Comparison of ENCODE assay signal across 8 mouse cellular contexts in genomic region chr10:45473663-45474333, GRCm38 (mm10). TPM values are rescaled to one million over a fixed set of nuclear protein-coding genes. Genes with fewer than 3 reads are reported as not detected.
A peak's percentile ranks its signal among the peaks of the same experiment; 100 is the strongest.
DNase-seq lines count a peak whose midpoint lies in the region; ATAC-seq lines count a peak whose summit lies in the region.
"Had no signal": no experiment of that assay in that cellular context is flagged by ENCODE, and none has a peak within 500 bp of the region (broad histone marks: within the 10 kb centered on the region; RNA-seq: fewer than 3 reads in every experiment).

No protein-coding gene starts in this region.

- no peak for ATAC-seq in lung, embryonic 15.5 days (ENCODE audit: borderline replicate concordance, extremely low read depth, low FRiP score, low TSS enrichment)
- no peak for ATAC-seq in embryonic facial prominence, embryonic 15.5 days (ENCODE audit: insufficient number of reproducible peaks, low FRiP score, low TSS enrichment, low read depth)
- no peak for ATAC-seq in neural tube, embryonic 14.5 days (ENCODE audit: low read depth)

- intact Hi-C loops in left cerebral cortex, postnatal 25 days (cut with DNase I) = loop anchor here (5.0 to 10.0 kb wide), 2 partner anchors 946 to 1019 kb away; partner anchors contain the start of gene Prdm1

- no peak for DNase-seq in lung, postnatal 10 days
- DNase-seq in left cerebral cortex, postnatal 25 days (ENCODE audit: low spot score in 2 of 2) = peak; percentile 13 to 19
- DNase-seq in layer of hippocampus, postnatal 36 days = no peak
- DNase-seq in T-cell, adult 2 months (ENCODE audit: low spot score) = no peak

- H3K4me3 ChIP-seq in lung, embryonic 15.5 days = peak overlapping the region; percentile 21
- peak overlapping the region; percentile 17; the same call in 1 of the 2 replicates for H3K4me3 ChIP-seq in embryonic facial prominence, embryonic 15.5 days (replicated peaks)
- H3K4me3 ChIP-seq in neural tube, embryonic 14.5 days (ENCODE audit: low read depth, low read length) = peak overlapping the region; percentile 13; the same call in 1 of the 2 replicates

- 3% methylated on average over 21 of the region's 21 CpGs for whole genome bisulfite sequencing in lung, embryonic 15.5 days
- 1% methylated on average over 21 of the region's 21 CpGs for WGBS in embryonic facial prominence, embryonic 15.5 days
- 2% methylated on average over 21 of the region's 21 CpGs for whole genome bisulfite sequencing in neural tube, embryonic 14.5 days

- H3K9me3 ChIP-seq in lung, embryonic 15.5 days = no peaks in the 10 kb centered on the region
- H3K9me3 ChIP-seq in embryonic facial prominence, embryonic 15.5 days (replicated peaks) = no peaks in the 10 kb centered on the region
- no peaks in the 10 kb centered on the region for H3K9me3 ChIP-seq in neural tube, embryonic 14.5 days (ENCODE audit: control insufficient read depth, low read length)

- H3K27ac ChIP-seq in lung, embryonic 15.5 days = no peak overlapping the region
- H3K27ac ChIP-seq in embryonic facial prominence, embryonic 15.5 days (replicated peaks) = no peak overlapping the region
- no peak overlapping the region for H3K27ac ChIP-seq in neural tube, embryonic 14.5 days (ENCODE audit: low read depth, low read length)
- H3K27ac ChIP-seq: macrophage had no signal

- H3K27me3 ChIP-seq in lung, embryonic 15.5 days = peaks cover 47% of the 10 kb centered on the region
- peaks cover 29% of the 10 kb centered on the region for H3K27me3 ChIP-seq in embryonic facial prominence, embryonic 15.5 days
- no peaks in the 10 kb centered on the region for H3K27me3 ChIP-seq in neural tube, embryonic 14.5 days (ENCODE audit: control insufficient read depth, insufficient read depth, low read length)

- H3K9ac ChIP-seq in lung, embryonic 15.5 days = no peak overlapping the region
- H3K9ac ChIP-seq in embryonic facial prominence, embryonic 15.5 days = no peak overlapping the region
- H3K9ac ChIP-seq in neural tube, embryonic 14.5 days (replicated peaks; ENCODE audit: low read depth, low read length) = no peak overlapping the region

- H3K4me1 ChIP-seq in lung, embryonic 15.5 days = peaks cover 6% of the 10 kb centered on the region; the same call in 1 of the 2 replicates
- peaks cover 13% of the 10 kb centered on the region for H3K4me1 ChIP-seq in embryonic facial prominence, embryonic 15.5 days
- peaks cover 15% of the 10 kb centered on the region; the same call in 1 of the 2 replicates for H3K4me1 ChIP-seq in neural tube, embryonic 14.5 days (ENCODE audit: control insufficient read depth, insufficient read depth, low read length)

- H3K36me3 ChIP-seq in lung, embryonic 15.5 days = no peaks in the 10 kb centered on the region
- no peaks in the 10 kb centered on the region for H3K36me3 ChIP-seq in embryonic facial prominence, embryonic 15.5 days
- H3K36me3 ChIP-seq in neural tube, embryonic 14.5 days (ENCODE audit: control insufficient read depth, insufficient read depth, low read length) = no peaks in the 10 kb centered on the region

- H3K4me2 ChIP-seq in lung, embryonic 15.5 days = peak overlapping the region; percentile 41
- peak overlapping the region; percentile 38 for H3K4me2 ChIP-seq in embryonic facial prominence, embryonic 15.5 days (replicated peaks)
- peak overlapping the region; percentile 38; the same call in 1 of the 2 replicates for H3K4me2 ChIP-seq in neural tube, embryonic 14.5 days (ENCODE audit: low read depth, low read length)

RNA-seq across cellular contexts. Expression of gene Lin28b, which starts 12.4 kb away (rescaled TPM):
- polyA plus RNA-seq in lung, embryonic 15.5 days (2015; fragmentation: Nextera tagmentation; extraction: Ambion mirVana) = 0.72 and 0.92 TPM in 2 replicates
- 0.39 and 0.68 TPM in 2 replicates for polyA plus RNA-seq in embryonic facial prominence, embryonic 15.5 days (2015; fragmentation: Nextera tagmentation; extraction: Ambion mirVana)
- total RNA-seq in left cerebral cortex, postnatal 25 days (2021) = 1 to 10 TPM; 3.9 to 5.3 TPM
- 12.7 and 12.9 TPM in 2 replicates for polyA plus RNA-seq in neural tube, embryonic 14.5 days (2014; fragmentation: Nextera tagmentation; extraction: Ambion mirVana)
- 1 to 10 TPM in 1 of 2 experiments, under 1 TPM in 1; 0.97 to 1.9 TPM for total RNA-seq in layer of hippocampus, postnatal 36 days (2021)
- polyA plus RNA-seq: macrophage had no signal

Comparison
In these comparisons a context has a peak if more than half of its experiments do, and no peak if none do; other contexts are left out.
1. DNase-seq: peak in left cerebral cortex, postnatal 25 days (2 of 2); none in lung, postnatal 10 days (single experiment), layer of hippocampus, postnatal 36 days (0 of 2) and T-cell, adult 2 months (single experiment).
2. Peak in every context shown above with its lines, with median percentiles within 50 percentile points of each other: H3K4me2 ChIP-seq and H3K4me3 ChIP-seq.